Mouse (Mus musculus) limb, embryonic 14.5 days (tissue): Measurements from ENCODE around the gene A430005L14Rik. TPM values are rescaled to one million over a fixed set of nuclear protein-coding genes. Genes with fewer than 3 reads are reported as not detected.

Experiments used
- ATAC-seq: fragments of 200-750 bp; cut with Nextera tagmentation; 2 replicates; pipeline ENCODE4 v1.8.0; 2017; ENCODE audit warnings: low read depth, moderate number of reproducible peaks, moderate TSS enrichment; ENCODE audit not compliant: low FRiP score
- DNase-seq: peaks from one replicate; pipeline ENCODE4 v3.0.0-alpha.2; 2015; ENCODE audit warnings: low spot score
- H3K27ac ChIP-seq: fragments of 300-500 bp; sonication (generic); replicated peaks from 2 replicates; pipeline ENCODE4 v1.5.1; 2014; ENCODE audit warnings: low read depth, mild to moderate bottlenecking, low read length, moderate library complexity, mixed read lengths
- H3K27me3 ChIP-seq: fragments of 300-500 bp; sonication (generic); 2 replicates; pipeline ENCODE4 v1.6.1; 2014; ENCODE audit warnings: low read length, mixed read lengths; ENCODE audit not compliant: control insufficient read depth, insufficient read depth
- H3K36me3 ChIP-seq: fragments of 300-500 bp; sonication (generic); 2 replicates; pipeline ENCODE4 v1.6.1; 2014; ENCODE audit warnings: mild to moderate bottlenecking, low read length, moderate library complexity, mixed read lengths; ENCODE audit not compliant: control insufficient read depth, insufficient read depth
- H3K4me1 ChIP-seq: fragments of 300-500 bp; sonication (generic); 2 replicates; pipeline ENCODE4 v1.6.1; 2014; ENCODE audit warnings: antibody characterized with exemption, low read length, mixed read lengths; ENCODE audit not compliant: control insufficient read depth, insufficient read depth
- H3K4me2 ChIP-seq: fragments of 300-500 bp; sonication (generic); replicated peaks from 2 replicates; pipeline ENCODE4 v1.6.1; 2014; ENCODE audit warnings: low read depth, mild to moderate bottlenecking, low read length, moderate library complexity; ENCODE audit not compliant: severe bottlenecking
- H3K4me3 ChIP-seq: fragments of 300-500 bp; sonication (generic); replicated peaks from 2 replicates; pipeline ENCODE4 v1.5.1; 2014; ENCODE audit warnings: low read length
- H3K9ac ChIP-seq: fragments of 300-500 bp; sonication (generic); 2 replicates; pipeline ENCODE4 v1.6.1; 2014; ENCODE audit warnings: mild to moderate bottlenecking, low read depth, low read length, moderate library complexity; ENCODE audit not compliant: severe bottlenecking
- H3K9me3 ChIP-seq: fragments of 300-500 bp; sonication (generic); 2 replicates; pipeline ENCODE4 v1.6.1; 2016; ENCODE audit warnings: low read length; ENCODE audit not compliant: control insufficient read depth
- POLR2A ChIP-seq: fragments of 200-500 bp; IDR thresholded peaks from 2 replicates; pipeline ENCODE4 v1.8.0; 2012; ENCODE audit warnings: inconsistent platforms, mild to moderate bottlenecking, moderate library complexity, borderline replicate concordance; ENCODE audit not compliant: insufficient read depth, insufficient read length; ENCODE audit errors: extremely low read depth
- WGBS: fragments of 180-500 bp; shearing (Covaris S2); extraction: QIAGEN DNeasy Blood & Tissue Kit; methylation state at CpG from one replicate; pipeline ENCODE4 v1.1.7; 2014; 5-methylcytosine and 5-hydroxymethylcytosine counted together
- polyA plus RNA-seq, 2 experiments: library from polyadenylated mRNA; depleted of rRNA in 1 of 2; stranded (reverse) in 1 of 2; unstranded in 1 of 2; fragments of >200 nt; fragmentation: Nextera tagmentation in 1 of 2; extraction: Ambion mirVana in 1 of 2; gene quantifications; 2 replicates each; pipeline versions ENCODE4 v1.2.1 to v1.2.3; 2012 to 2014

The A430005L14Rik gene
- polyA plus RNA-seq, 2 experiments, result 44.4 to 71.6 TPM

DNA sequence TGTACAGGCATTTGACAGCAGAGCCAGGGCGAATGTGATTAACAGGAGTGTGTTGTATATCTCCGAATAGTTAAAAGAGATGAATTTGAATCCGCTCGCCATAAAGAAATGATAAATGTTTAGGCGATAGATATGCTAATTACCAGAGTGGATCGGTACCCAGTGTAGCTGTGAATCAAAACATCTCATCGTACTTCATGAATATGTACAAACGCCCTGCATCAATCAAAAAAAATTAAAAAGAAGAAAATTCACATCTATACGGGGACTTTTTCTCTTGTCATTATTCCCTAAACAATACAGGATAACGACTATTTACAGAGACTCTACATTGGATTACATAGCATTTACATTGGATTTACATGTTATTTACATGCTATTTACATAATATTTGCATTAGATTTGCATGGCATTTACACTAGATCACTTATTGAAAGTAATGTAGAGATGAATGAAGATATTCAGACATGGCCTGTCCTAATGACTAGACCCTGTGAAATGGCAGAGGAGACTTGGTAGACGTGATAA lies 28.2 kb upstream of the A430005L14Rik start:
- H3K27me3 ChIP-seq, result no peaks in the 10 kb centered on the region
- DNase-seq, result no peak
- no peaks in the 10 kb centered on the region for H3K4me1 ChIP-seq
- TF ChIP-seq POLR2A, result no peak
- no peak for ATAC-seq
- no peak overlapping the region for H3K9ac ChIP-seq
- WGBS, result 83% methylated on average over 11 of the region's 11 CpGs
- H3K36me3 ChIP-seq, result no peaks in the 10 kb centered on the region
- H3K4me2 ChIP-seq, result no peak overlapping the region
- H3K9me3 ChIP-seq, result no peaks in the 10 kb centered on the region
- no peak overlapping the region for H3K4me3 ChIP-seq
- H3K27ac ChIP-seq, result no peak overlapping the region

DNA sequence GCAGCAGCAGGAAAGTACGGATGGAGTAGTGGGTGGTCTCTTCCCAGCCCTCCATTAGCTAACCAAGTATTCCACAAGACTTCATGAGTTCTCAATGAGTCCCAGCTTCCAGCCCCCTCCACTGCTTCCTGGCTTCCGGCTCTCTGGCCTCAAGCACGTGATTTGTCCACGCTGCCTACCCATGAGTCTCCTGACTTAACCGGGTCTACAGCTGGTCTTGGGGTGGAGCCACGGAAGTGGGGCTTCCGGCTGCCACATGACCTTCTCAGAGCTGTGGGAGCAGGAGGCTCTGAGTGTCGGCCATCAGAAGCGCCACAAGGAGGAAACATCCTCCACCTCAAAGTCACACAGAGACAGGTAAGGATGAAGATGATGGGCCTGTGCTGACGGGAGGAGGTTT lies 27.6 kb upstream of the A430005L14Rik start:
- Histone ChIP-seq H3K4me1 (no peaks in the 10 kb centered on the region), H3K27me3 (no peaks in the 10 kb centered on the region), H3K4me2 (no peak overlapping the region), H3K36me3 (no peaks in the 10 kb centered on the region), H3K9ac (no peak overlapping the region), H3K9me3 (no peaks in the 10 kb centered on the region), H3K27ac (no peak overlapping the region), H3K4me3 (no peak overlapping the region)
- no peak for ATAC-seq
- 73% methylated on average over 10 of the region's 10 CpGs for WGBS
- DNase-seq, result no peak
- TF ChIP-seq POLR2A, result no peak

DNA sequence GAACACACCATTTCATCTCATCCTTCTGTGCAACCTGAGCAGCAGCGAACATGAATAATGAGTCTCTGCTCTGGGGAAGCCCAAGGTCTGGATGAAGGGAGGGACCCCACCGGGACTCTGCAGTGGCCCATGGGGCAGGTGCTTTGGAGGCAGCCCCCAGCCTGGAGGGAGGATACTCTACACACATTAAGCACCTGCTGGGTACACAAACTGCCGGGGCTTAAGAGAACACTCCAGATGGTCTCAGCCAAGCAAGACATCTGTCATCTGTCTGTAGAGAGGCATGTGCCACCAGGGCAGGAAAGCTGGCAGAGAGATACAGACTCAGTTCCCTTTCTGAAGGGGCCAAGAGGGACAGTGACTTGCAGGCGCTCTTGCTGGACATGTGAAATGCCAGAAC lies 27.1 kb upstream of the A430005L14Rik start:
- no peak for ATAC-seq
- Histone ChIP-seq H3K36me3 (no peaks in the 10 kb centered on the region), H3K27me3 (no peaks in the 10 kb centered on the region), H3K27ac (no peak overlapping the region), H3K4me1 (no peaks in the 10 kb centered on the region), H3K4me2 (no peak overlapping the region), H3K9ac (no peak overlapping the region), H3K4me3 (no peak overlapping the region), H3K9me3 (no peaks in the 10 kb centered on the region)
- 72% methylated on average over 4 of the region's 4 CpGs for WGBS
- DNase-seq, result no peak
- TF ChIP-seq POLR2A, result no peak

- 69% methylated on average over 4 of the region's 4 CpGs for WGBS
- Histone ChIP-seq H3K9me3 (no peaks in the 10 kb centered on the region), H3K4me1 (no peaks in the 10 kb centered on the region), H3K36me3 (no peaks in the 10 kb centered on the region), H3K4me2 (no peak overlapping the region), H3K4me3 (no peak overlapping the region), H3K27me3 (no peaks in the 10 kb centered on the region), H3K9ac (no peak overlapping the region), H3K27ac (no peak overlapping the region)
- no peak for TF ChIP-seq POLR2A
- ATAC-seq (no peak), DNase-seq (no peak)
These were observed 13.8 kb upstream of the A430005L14Rik start for GRCm38 (mm10) chr4:153943243-153943642.

DNA sequence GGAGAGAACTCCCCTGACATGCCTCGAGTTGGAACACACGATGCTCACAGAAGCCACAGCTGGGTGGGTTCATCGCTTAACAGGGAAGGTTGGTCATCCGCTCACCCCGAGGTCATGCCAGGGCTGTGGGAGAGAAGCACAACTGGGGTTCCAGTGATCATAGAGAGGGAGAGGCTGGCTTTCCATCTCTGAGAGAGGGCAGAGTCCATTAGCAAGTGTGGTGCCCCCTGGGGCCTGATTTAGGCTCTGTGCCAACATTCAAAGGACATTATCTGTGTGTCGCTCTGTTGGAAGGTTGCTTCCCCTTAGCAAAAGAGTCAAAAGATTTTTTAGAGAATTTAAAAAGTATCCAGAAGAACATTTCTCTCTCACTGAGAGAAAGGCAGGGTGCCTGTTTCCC lies 12.8 kb upstream of the A430005L14Rik start:
- Histone ChIP-seq H3K9me3 (no peaks in the 10 kb centered on the region), H3K4me3 (no peak overlapping the region), H3K9ac (no peak overlapping the region), H3K4me2 (no peak overlapping the region), H3K4me1 (no peaks in the 10 kb centered on the region), H3K27ac (no peak overlapping the region), H3K27me3 (no peaks in the 10 kb centered on the region), H3K36me3 (no peaks in the 10 kb centered on the region)
- TF ChIP-seq POLR2A, result no peak
- WGBS, result 54% methylated on average over 6 of the region's 6 CpGs
- DNase-seq (no peak), ATAC-seq (no peak)

- no peak for TF ChIP-seq POLR2A
- H3K9me3 ChIP-seq, result no peaks in the 10 kb centered on the region
- DNase-seq, result no peak
- H3K4me2 ChIP-seq, result no peak overlapping the region
- ATAC-seq, result no peak
- H3K27ac ChIP-seq, result no peak overlapping the region
- WGBS, result 39% methylated on average over 6 of the region's 6 CpGs
- no peaks in the 10 kb centered on the region for H3K27me3 ChIP-seq
- no peaks in the 10 kb centered on the region for H3K4me1 ChIP-seq
- no peak overlapping the region for H3K4me3 ChIP-seq
- H3K36me3 ChIP-seq, result no peaks in the 10 kb centered on the region
- H3K9ac ChIP-seq, result no peak overlapping the region
These were observed 11.3 kb upstream of the A430005L14Rik start for GRCm38 (mm10) chr4:153945741-153946140.
